Mouse (Mus musculus) hindbrain, embryonic 10.5 days (tissue): ENCODE results near the gene Tspan18. TPM values are rescaled to one million over a fixed set of nuclear protein-coding genes. Genes with fewer than 3 reads are reported as not detected.

Source experiments
- DNase-seq: peaks from one replicate; pipeline ENCODE4 v3.0.0-alpha.2; 2017; ENCODE audit warnings: low spot score
- H3K27ac ChIP-seq: fragments of 300-500 bp; sonication (generic); 2 replicates; pipeline ENCODE4 v1.5.1; 2016; ENCODE audit warnings: mild to moderate bottlenecking, moderate library complexity
- H3K27me3 ChIP-seq: fragments of 300-500 bp; sonication (generic); 2 replicates; pipeline ENCODE4 v1.6.1; 2016; ENCODE audit warnings: mild to moderate bottlenecking; ENCODE audit not compliant: poor library complexity, insufficient read depth, severe bottlenecking
- H3K36me3 ChIP-seq: fragments of 300-500 bp; sonication (generic); 2 replicates; pipeline ENCODE4 v1.6.1; 2016; ENCODE audit warnings: mild to moderate bottlenecking, moderate library complexity
- H3K4me1 ChIP-seq: fragments of 300-500 bp; sonication (generic); replicated peaks from 2 replicates; pipeline ENCODE4 v1.6.1; 2016; ENCODE audit warnings: mild to moderate bottlenecking
- H3K4me3 ChIP-seq: fragments of 300-500 bp; sonication (generic); 2 replicates; pipeline ENCODE4 v1.5.1; 2016; ENCODE audit warnings: mild to moderate bottlenecking, moderate library complexity
- H3K9me3 ChIP-seq: fragments of 300-500 bp; sonication (generic); 2 replicates; pipeline ENCODE4 v1.6.1; 2016; ENCODE audit warnings: mild to moderate bottlenecking, moderate library complexity
- WGBS: fragments of 180-500 bp; shearing (Covaris S2); methylation state at CpG from one replicate; pipeline ENCODE4 v1.1.7; 2016; 5-methylcytosine and 5-hydroxymethylcytosine counted together
- polyA plus RNA-seq: library from polyadenylated mRNA; unstranded; fragments of >200 nt; fragmentation: Nextera tagmentation; extraction: Ambion mirVana; gene quantifications from 2 replicates; pipeline ENCODE4 v1.2.1, GENCODE M21; 2016

Gene Tspan18
- polyA plus RNA-seq, 1 experiment from 2014 or later: 55.1 TPM

- Histone ChIP-seq H3K4me3 (no peak overlapping the region), H3K36me3 (peaks cover 44% of the 10 kb centered on the region), H3K27ac (peak overlapping the region; percentile 30; the same call in 1 of the 2 replicates), H3K27me3 (no peaks in the 10 kb centered on the region), H3K4me1 (peaks cover 64% of the 10 kb centered on the region), H3K9me3 (no peaks in the 10 kb centered on the region)
- no peak for DNase-seq
- WGBS: 76% methylated on average over 11 of the region's 11 CpGs
These were observed 90.7 kb downstream of the Tspan18 start for GRCm38 (mm10) chr2:93243439-93244089.

- H3K27ac ChIP-seq: peak overlapping the region; percentile 64
- 87% methylated on average over 5 of the region's 5 CpGs for WGBS
- H3K4me1 ChIP-seq: peaks cover 59% of the 10 kb centered on the region
- H3K27me3 ChIP-seq: no peaks in the 10 kb centered on the region
- DNase-seq: no peak
- no peaks in the 10 kb centered on the region for H3K9me3 ChIP-seq
- H3K4me3 ChIP-seq: no peak overlapping the region
- H3K36me3 ChIP-seq: peaks cover 57% of the 10 kb centered on the region
These were observed 92.1 kb downstream of the Tspan18 start for GRCm38 (mm10) chr2:93242166-93242565.

DNA sequence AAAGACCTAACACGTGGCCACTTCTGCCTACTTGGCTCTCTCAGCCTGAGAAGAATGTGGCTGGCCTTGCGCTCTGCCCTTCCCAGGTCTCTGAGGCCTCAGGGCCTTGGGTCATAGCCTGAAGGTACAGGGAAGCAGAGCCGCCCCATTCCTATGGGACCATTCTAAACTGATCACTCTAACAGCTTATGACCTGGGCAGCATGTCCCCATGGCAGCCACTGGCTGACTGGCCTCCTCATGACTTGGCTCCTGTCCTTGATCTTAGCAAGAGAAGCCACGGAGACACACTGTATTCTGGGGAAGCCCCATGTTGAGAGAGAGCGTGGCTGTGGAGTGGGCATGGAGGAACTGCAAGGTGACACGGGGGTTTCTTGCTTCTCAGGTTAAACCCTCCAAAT is 95.4 kb downstream of the Tspan18 start:
- Histone ChIP-seq H3K4me3 (no peak overlapping the region), H3K27ac (peak overlapping the region; percentile 36), H3K36me3 (peaks cover 56% of the 10 kb centered on the region), H3K9me3 (0 out of 2 replicates have a peak, but pooled peaks cover 2% of the 10 kb centered on the region), H3K27me3 (no peaks in the 10 kb centered on the region), H3K4me1 (peaks cover 54% of the 10 kb centered on the region)
- DNase-seq: no peak
- 87% methylated on average over 6 of the region's 6 CpGs for WGBS

GRCm38 (mm10) chr2:93237055-93237454 is 97.2 kb downstream of the Tspan18 start:
- Histone ChIP-seq H3K27ac (no peak overlapping the region), H3K27me3 (no peaks in the 10 kb centered on the region), H3K9me3 (0 out of 2 replicates have a peak, but pooled peaks cover 2% of the 10 kb centered on the region), H3K4me3 (no peak overlapping the region), H3K36me3 (peaks cover 51% of the 10 kb centered on the region), H3K4me1 (peaks cover 55% of the 10 kb centered on the region)
- DNase-seq: no peak
- 86% methylated on average over 1 of the region's 1 CpGs for WGBS

DNA sequence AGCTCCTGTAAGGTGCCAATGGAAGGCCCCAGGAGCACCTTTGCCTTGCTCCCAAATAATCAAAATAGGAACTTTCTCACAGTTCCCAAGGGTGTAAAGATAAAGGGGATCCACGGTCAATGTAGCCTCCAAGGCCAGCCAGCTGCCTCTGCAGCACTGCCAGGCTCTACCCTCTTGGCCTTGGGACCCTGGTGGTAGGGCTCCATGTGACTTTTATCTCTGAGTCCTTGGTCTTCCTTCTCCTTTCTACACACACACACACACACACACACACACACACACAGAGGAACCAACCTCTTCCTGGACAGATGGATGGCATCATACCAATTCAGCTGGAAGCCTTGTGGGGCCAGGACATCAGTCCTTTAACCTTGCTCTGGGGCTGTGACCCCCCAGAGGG is 102.2 kb downstream of the Tspan18 start:
- Histone ChIP-seq H3K9me3 (0 out of 2 replicates have a peak, but pooled peaks cover 2% of the 10 kb centered on the region), H3K27ac (peak overlapping the region; percentile 76), H3K4me3 (no peak overlapping the region), H3K36me3 (peaks cover 32% of the 10 kb centered on the region), H3K27me3 (no peaks in the 10 kb centered on the region), H3K4me1 (peaks cover 65% of the 10 kb centered on the region)
- DNase-seq: no peak
- 64% methylated on average over 1 of the region's 1 CpGs for WGBS

DNA sequence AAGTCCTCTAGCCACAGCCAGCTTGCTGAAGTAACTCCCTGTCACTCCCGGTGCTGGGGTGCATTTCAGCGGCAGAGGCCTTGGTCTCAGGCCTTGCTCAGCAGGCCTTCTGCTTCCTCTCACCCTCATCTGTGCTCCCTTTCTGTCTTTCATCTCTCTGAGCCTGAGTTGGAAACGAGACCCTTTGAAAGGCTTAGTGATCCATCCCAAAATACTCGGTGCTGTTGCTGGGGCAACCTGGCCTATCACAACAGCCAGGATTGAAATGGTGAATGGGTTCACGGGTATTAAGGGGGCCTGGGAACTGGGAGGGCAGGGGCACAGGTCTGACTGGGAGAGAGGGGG is 105.9 kb downstream of the Tspan18 start:
- Histone ChIP-seq H3K9me3 (no peaks in the 10 kb centered on the region), H3K27ac (peak overlapping the region; percentile 92), H3K27me3 (peaks cover 13% of the 10 kb centered on the region; the same call in 1 of the 2 replicates), H3K36me3 (peaks cover 26% of the 10 kb centered on the region; the same call in 1 of the 2 replicates), H3K4me1 (peaks cover 79% of the 10 kb centered on the region), H3K4me3 (peak overlapping the region; percentile 33)
- WGBS: 5% methylated on average over 5 of the region's 5 CpGs
- peak; percentile 80 for DNase-seq

DNA sequence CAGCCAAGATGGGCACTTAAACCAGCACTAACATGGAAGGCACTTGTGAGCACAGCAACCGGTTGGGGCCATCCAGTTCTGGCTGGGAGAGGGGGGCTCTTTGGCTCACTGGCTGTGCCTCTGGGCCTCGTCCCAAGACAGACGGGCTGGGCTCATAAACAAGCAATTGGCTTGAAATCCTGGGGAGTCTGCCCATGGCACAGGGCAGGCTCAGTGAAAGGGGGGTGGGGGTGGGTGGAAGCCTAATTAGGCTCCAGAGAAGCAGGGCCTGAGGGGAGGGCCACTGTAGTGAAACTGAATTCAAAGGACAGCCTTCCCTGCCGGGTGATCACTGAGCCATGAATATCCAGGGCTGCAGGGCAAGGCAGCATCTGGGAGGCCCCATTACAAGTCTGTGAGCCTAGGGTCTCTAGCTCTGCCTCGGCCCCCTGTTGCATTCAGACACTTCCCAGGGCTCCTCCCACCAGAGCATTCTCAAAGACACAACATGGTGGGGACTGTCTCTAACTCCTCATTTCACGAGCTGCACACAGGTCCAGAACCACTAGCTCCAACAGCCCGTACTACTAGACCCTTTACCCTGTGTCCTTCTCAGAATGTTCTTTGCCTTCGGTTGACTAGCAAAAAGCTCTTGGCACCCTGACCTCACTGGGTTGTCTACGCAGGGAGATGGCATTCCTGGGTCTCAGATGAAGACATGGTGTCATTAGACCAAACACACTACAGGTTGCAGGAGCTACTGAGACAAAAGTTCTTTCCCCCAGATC is 106.4 kb downstream of the Tspan18 start:
- peak; percentile 82 for DNase-seq
- Histone ChIP-seq H3K4me3 (peak overlapping the region; percentile 33), H3K27ac (peak overlapping the region; percentile 92), H3K4me1 (peaks cover 80% of the 10 kb centered on the region), H3K36me3 (peaks cover 31% of the 10 kb centered on the region; the same call in 1 of the 2 replicates), H3K9me3 (no peaks in the 10 kb centered on the region), H3K27me3 (peaks cover 13% of the 10 kb centered on the region)
- WGBS: 15% methylated on average over 9 of the region's 9 CpGs

DNA sequence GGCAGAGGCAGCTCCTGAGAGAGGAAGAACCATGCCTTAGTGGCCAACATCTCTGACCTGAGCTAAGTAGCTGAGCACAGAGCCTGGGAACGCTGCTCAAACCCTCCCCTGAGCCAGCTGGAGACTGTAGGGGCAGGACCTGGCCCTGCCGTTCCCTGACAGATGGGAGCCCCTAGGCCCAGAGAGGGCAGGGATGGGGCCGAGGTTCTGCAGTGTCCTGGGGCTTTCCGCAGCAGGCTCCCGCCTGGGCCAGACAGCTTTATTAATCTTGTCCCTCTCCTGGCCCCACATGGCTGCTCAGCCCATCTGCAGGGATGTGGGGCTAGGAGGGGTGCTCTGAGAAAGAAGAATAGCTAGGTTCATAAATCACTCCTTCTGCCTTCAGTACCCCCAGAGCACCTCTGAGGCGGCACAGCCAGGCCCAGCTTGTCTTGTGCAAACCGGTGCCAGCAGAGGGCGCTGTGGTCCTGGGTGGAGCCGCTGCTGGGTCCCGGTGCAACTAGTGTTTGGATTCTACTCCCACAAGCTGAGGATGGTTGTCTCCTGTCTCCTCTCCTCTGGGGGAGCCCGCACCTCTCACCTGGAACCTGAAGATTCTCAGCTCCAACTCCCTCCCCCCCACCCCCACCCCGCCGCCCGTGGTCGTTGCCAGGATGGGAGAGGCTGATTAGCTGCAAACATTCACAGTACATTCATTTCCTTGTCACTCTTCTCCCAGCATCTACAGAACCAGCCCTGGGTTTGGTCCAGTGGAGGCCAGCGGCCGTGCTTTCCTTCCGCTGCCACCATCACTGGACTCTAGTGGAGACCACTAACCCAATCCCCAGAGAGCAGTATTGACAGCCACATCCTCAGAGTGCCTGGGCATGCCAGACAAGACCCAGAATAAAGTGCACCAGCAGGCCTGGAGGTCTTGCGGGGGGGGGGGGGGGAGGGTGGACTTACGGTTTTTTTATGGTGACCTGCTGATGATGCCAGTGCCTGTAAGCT is 107.4 kb downstream of the Tspan18 start:
- Histone ChIP-seq H3K9me3 (no peaks in the 10 kb centered on the region), H3K4me3 (peak overlapping the region; percentile 33), H3K4me1 (peaks cover 72% of the 10 kb centered on the region), H3K27me3 (peaks cover 13% of the 10 kb centered on the region), H3K27ac (peak overlapping the region; percentile 92), H3K36me3 (peaks cover 38% of the 10 kb centered on the region)
- peak; percentile 93 for DNase-seq
- 9% methylated on average over 20 of the region's 20 CpGs for WGBS

- DNase-seq: no peak
- peaks cover 62% of the 10 kb centered on the region for H3K36me3 ChIP-seq
- peaks cover 42% of the 10 kb centered on the region for H3K27me3 ChIP-seq
- 80% methylated on average over 6 of the region's 6 CpGs for WGBS
- no peak overlapping the region for H3K4me3 ChIP-seq
- H3K9me3 ChIP-seq: no peaks in the 10 kb centered on the region
- peak overlapping the region; percentile 3; the same call in 1 of the 2 replicates for H3K27ac ChIP-seq
- peaks cover 63% of the 10 kb centered on the region for H3K4me1 ChIP-seq
These were observed 110.8 kb downstream of the Tspan18 start for GRCm38 (mm10) chr2:93223463-93223862.

DNA sequence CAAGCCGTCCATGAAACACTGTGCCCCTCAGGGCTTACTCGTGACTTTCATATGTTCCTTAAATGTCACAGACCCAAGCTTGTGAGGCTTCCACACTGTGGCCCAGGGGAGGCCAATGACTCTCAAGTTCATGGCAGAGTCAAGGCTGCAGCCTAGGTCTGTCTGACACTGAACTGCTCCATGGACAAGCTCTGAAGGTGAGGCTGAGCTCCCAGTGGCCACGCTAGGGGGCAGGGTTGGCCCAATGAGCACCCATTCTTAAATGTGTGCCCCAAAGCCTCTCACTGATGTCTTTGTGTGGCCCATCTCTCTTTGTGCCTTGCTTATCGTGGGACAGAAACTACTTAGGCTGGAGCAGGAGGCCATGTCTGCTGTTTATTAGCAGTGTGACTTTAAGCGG is 113.9 kb downstream of the Tspan18 start:
- no peaks in the 10 kb centered on the region for H3K9me3 ChIP-seq
- peaks cover 61% of the 10 kb centered on the region for H3K4me1 ChIP-seq
- H3K27ac ChIP-seq: no peak overlapping the region
- H3K4me3 ChIP-seq: no peak overlapping the region
- H3K27me3 ChIP-seq: peaks cover 46% of the 10 kb centered on the region
- WGBS: 61% methylated on average over 5 of the region's 5 CpGs
- peaks cover 75% of the 10 kb centered on the region for H3K36me3 ChIP-seq
- DNase-seq: no peak

DNA sequence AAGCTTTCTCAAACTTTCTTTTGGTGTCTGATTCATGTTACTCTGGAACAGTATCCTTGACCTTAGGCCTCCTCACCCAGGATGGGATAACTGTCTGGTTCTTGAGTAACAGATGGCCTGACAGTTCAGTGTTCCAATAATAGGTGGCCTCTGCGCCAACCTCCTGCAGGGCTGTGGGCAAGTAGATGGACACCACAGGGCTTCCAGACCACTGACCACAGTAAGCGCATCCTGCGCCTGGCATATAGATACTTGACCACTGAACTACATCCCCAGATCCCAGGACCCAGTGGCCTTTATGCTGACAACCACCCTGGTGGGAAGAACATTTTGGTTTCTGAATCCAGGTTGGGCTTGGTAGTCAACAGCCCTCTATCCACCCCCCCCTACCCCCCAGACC is 114.7 kb downstream of the Tspan18 start:
- no peak overlapping the region for H3K4me3 ChIP-seq
- no peak overlapping the region for H3K27ac ChIP-seq
- H3K9me3 ChIP-seq: no peaks in the 10 kb centered on the region
- no peak for DNase-seq
- 95% methylated on average over 3 of the region's 3 CpGs for WGBS
- peaks cover 49% of the 10 kb centered on the region for H3K27me3 ChIP-seq
- peaks cover 82% of the 10 kb centered on the region for H3K36me3 ChIP-seq
- peaks cover 59% of the 10 kb centered on the region for H3K4me1 ChIP-seq

DNA sequence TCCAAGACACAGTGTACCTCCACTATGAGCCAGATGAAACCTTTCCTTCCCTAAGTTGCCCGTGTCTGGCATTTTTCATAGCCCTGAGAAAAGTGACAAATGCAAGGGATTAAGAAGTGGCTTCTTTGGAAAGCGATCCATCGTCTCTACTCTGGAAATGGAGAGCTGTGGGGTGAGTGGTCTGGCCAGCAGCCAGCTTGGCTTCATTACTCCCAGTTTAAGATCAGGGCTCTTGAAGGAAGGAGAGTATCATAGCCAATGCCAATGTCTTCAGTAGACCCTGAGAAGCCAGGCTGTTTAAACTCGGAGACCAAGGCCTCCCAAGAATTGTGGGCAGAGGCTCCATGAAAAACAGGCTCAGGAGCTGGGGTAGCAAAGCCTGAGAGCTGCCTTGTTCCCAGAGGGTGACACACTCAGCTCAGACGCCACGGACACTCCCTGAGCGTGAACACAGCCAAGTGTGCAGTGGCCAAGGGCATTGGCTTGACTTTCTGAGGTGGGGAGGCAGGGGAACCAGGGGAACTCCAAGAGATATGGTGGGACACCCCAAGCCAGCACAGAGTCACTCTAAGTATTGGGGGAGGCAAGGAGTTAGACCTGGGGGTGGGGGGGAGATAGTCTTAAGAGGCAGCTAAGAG is 115.8 kb downstream of the Tspan18 start:
- peaks cover 64% of the 10 kb centered on the region for H3K4me1 ChIP-seq
- H3K27me3 ChIP-seq: peaks cover 49% of the 10 kb centered on the region
- H3K36me3 ChIP-seq: peaks cover 82% of the 10 kb centered on the region
- WGBS: 88% methylated on average over 7 of the region's 7 CpGs
- no peak overlapping the region for H3K4me3 ChIP-seq
- H3K9me3 ChIP-seq: no peaks in the 10 kb centered on the region
- peak overlapping the region; percentile 78; the same call in 1 of the 2 replicates for H3K27ac ChIP-seq
- DNase-seq: no peak
